Mouse (Mus musculus) liver, postnatal 0 days (tissue): ENCODE data around the gene Hpse.

Experiments used
- CTCF ChIP-seq: sonication (generic); IDR thresholded peaks from 2 replicates; pipeline ENCODE4 v1.5.1; 2016; ENCODE audit warnings: antibody characterized with exemption, low read depth
- EP300 ChIP-seq: IDR thresholded peaks from 2 replicates; pipeline ENCODE4 v1.6.1; 2016; ENCODE audit warnings: antibody characterized with exemption, low read depth, mild to moderate bottlenecking

GRCm38 (mm10) chr5:100648046-100648445, 71.5 kb downstream of the Hpse start:
- TF ChIP-seq CTCF (no peak), EP300 (no peak)
